Mouse (Mus musculus): ENCODE data around the gene Uba7. TPM values are rescaled to one million over a fixed set of nuclear protein-coding genes. Genes with fewer than 3 reads are reported as not detected.

Uba7 gene
- polyA plus RNA-seq, 1 experiment, result 43.0 TPM

DNA sequence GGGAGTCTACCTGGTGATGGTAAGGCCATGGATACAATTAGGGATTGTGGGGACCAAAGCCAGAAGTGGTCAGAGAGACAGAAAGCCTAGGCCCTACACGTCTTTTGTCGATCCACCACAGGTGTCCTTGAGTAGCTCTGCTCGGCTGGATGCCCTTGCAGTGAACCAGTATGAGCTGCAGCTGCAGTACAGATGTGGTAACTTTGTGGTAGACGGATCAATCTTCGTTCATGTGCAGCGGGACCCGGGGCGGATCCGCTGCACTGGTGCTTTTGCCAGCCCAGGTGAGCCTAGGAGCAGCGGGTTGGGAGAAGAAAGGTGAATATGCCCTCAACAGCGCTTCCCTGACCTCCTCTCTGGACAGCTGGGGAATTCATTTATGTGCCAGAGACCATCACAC is 17.7 kb downstream of the Uba7 start:
- no peaks in the 10 kb centered on the region for H3K4me1 ChIP-seq (ENCODE audit: control insufficient read depth, insufficient read depth, low read length)
- 94% methylated on average over 11 of the region's 11 CpGs for WGBS
- DNase-seq, result no peak
- no peak overlapping the region for H3K27ac ChIP-seq (ENCODE audit: insufficient read depth, low read depth, low read length)
- H3K27me3 ChIP-seq (replicated peaks; ENCODE audit: control insufficient read depth, insufficient read depth, low read length), result no peaks in the 10 kb centered on the region
- TF ChIP-seq CTCF (conservative IDR thresholded peaks at IDR 0.05; ENCODE audit: insufficient read depth, insufficient read length, low read depth, low read length) (no peak), POLR2A (IDR thresholded peaks at IDR 0.05; ENCODE audit: low read depth, low read length) (no peak)
- H3K36me3 ChIP-seq (ENCODE audit: control insufficient read depth, insufficient read depth, low read length), result no peaks in the 10 kb centered on the region
- H3K4me3 ChIP-seq (ENCODE audit: insufficient read depth, low read depth, low read length), result no peak overlapping the region

DNA sequence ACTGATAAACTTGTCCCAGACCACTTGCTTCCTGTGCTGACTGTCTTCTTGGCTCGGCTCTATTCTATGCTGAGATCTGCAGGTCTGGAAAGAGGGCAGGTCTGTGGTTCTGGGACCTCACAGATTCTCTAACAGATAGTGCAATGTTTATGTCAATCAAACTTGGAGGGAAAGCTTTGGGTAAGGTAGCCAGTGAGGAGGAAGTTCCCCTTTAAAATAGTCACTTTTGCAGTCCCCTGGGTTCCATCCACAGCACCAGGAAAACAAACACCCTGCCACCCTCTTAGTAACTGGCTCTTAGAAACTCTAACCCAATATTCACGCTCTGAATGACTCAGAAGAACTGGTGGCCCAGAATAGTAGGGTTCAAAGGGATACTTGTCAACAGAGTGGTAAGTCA is 19.2 kb downstream of the Uba7 start:
- H3K27ac ChIP-seq (ENCODE audit: insufficient read depth, low read depth, low read length), result no peak overlapping the region
- no peaks in the 10 kb centered on the region for H3K4me1 ChIP-seq (ENCODE audit: control insufficient read depth, insufficient read depth, low read length)
- H3K27me3 ChIP-seq (replicated peaks; ENCODE audit: control insufficient read depth, insufficient read depth, low read length), result no peaks in the 10 kb centered on the region
- TF ChIP-seq POLR2A (IDR thresholded peaks at IDR 0.05; ENCODE audit: low read depth, low read length), result no peak
- TF ChIP-seq CTCF (conservative IDR thresholded peaks at IDR 0.05; ENCODE audit: insufficient read depth, insufficient read length, low read depth, low read length), result no peak
- 53% methylated on average over 2 of the region's 2 CpGs for WGBS
- H3K36me3 ChIP-seq (ENCODE audit: control insufficient read depth, insufficient read depth, low read length), result no peaks in the 10 kb centered on the region
- no peak overlapping the region for H3K4me3 ChIP-seq (ENCODE audit: insufficient read depth, low read depth, low read length)
- DNase-seq, result no peak

DNA sequence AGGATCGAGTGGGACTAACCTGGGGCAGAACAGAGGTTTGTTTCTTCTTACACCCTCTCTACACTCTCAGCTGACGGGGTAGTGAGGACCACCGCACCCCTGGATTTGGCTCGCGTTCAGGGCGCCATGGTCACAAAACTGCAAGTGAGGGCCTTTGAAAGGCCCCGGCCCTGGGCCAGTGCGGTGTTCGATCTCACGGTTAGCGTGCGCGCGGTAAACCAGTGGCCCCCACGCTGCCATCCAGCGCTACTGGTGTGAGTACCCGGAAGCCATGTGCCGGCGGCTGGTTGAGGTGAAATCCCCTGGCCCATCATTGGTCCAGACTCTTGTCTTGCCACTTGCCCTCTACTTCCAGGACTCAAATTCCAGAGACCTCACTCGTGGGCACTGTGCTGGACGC is 20.2 kb downstream of the Uba7 start:
- Histone ChIP-seq H3K27ac (ENCODE audit: insufficient read depth, low read depth, low read length) (no peak overlapping the region), H3K4me1 (ENCODE audit: control insufficient read depth, insufficient read depth, low read length) (no peaks in the 10 kb centered on the region), H3K4me3 (ENCODE audit: insufficient read depth, low read depth, low read length) (no peak overlapping the region), H3K27me3 (replicated peaks; ENCODE audit: control insufficient read depth, insufficient read depth, low read length) (no peaks in the 10 kb centered on the region), H3K36me3 (ENCODE audit: control insufficient read depth, insufficient read depth, low read length) (no peaks in the 10 kb centered on the region)
- DNase-seq, result no peak
- 92% methylated on average over 21 of the region's 21 CpGs for WGBS
- TF ChIP-seq POLR2A (IDR thresholded peaks at IDR 0.05; ENCODE audit: low read depth, low read length) (no peak), CTCF (conservative IDR thresholded peaks at IDR 0.05; ENCODE audit: insufficient read depth, insufficient read length, low read depth, low read length) (no peak)

DNA sequence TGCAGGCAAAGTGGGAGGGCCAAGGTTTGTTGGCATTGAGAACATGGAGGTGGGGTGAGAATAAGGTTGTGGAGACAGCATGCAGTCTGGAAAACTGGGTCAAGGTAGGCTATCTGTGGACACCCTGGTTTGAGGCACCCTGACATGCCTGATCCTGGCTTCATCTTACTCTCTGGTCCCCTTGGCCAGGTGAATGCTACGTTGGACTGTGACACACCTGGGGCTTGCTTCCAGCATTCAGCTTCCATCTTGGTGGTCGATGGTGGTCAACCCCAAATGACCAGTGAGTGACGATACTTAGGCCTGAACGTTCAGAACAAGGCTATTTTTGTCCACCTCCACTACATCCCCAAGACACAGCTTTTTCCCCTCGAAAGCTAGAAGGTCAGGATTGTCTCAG is 20.7 kb downstream of the Uba7 start, which contains the start of gene Gm20662:
Gm20662 (plus strand) TSS at position 301 of the 400 bp plus-strand sequence.
- DNase-seq, result no peak
- TF ChIP-seq POLR2A (IDR thresholded peaks at IDR 0.05; ENCODE audit: low read depth, low read length) (no peak), CTCF (conservative IDR thresholded peaks at IDR 0.05; ENCODE audit: insufficient read depth, insufficient read length, low read depth, low read length) (no peak)
- Histone ChIP-seq H3K36me3 (ENCODE audit: control insufficient read depth, insufficient read depth, low read length) (no peaks in the 10 kb centered on the region), H3K27ac (ENCODE audit: insufficient read depth, low read depth, low read length) (no peak within 1 kb of the TSS), H3K4me1 (ENCODE audit: control insufficient read depth, insufficient read depth, low read length) (no peaks in the 10 kb centered on the region), H3K4me3 (ENCODE audit: insufficient read depth, low read depth, low read length) (no peak within 1 kb of the TSS), H3K27me3 (replicated peaks; ENCODE audit: control insufficient read depth, insufficient read depth, low read length) (no peaks in the 10 kb centered on the region)
- WGBS, result 96% methylated on average over 5 of the region's 5 CpGs

DNA sequence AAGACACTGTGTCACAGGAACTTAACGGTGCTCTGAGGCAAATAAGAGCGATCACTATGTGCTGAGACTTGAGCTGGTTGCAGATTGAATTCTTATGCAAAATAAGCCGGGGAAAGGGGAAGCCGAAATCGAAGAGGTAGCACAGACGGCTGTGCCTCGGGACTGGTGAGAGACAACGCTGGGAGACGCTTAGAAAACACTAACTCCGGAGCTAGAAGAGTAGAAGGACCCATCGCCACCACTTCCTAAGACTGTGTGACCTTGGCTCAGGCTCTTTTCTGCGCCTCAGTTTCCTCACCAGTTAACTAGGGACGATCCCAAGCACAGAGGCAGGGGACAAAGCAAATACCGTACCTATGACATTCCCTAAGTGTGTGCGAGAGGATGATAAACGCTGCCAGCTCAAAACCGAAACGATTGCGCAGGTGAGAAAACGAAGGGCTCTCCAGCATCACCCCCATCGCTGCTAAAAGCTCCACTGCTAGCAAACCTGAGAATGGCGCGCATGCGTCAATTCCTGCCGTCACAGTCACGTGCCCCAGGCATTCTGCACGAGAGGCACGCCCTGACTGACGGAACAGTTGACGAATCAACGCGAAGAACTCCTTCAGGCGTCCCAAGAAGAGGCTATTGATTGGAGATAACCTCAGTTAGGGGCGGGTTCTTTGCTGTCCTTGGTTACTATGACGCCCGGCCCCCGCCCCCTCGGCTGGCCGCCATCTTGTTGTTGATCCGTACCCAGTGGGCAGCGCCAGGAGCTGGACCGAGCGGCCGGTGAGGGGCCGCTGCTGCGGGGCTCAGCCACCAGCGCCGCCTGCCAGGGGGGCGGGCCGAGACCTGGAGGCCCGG is 26.8 kb downstream of the Uba7 start, which contains the start of gene Ip6k1:
Ip6k1 (plus strand) TSS at position 580 of the 849 bp plus-strand sequence.
- H3K27ac ChIP-seq (ENCODE audit: insufficient read depth, low read depth, low read length), result peak within 1 kb of the TSS; percentile 82
- peak; percentile 100 for DNase-seq
- H3K4me3 ChIP-seq (ENCODE audit: insufficient read depth, low read depth, low read length), result peak within 1 kb of the TSS; percentile 89
- H3K4me1 ChIP-seq (ENCODE audit: control insufficient read depth, insufficient read depth, low read length), result peaks cover 12% of the 10 kb centered on the region; the same call in 1 of the 2 replicates
- no peaks in the 10 kb centered on the region for H3K27me3 ChIP-seq (replicated peaks; ENCODE audit: control insufficient read depth, insufficient read depth, low read length)
- WGBS, result under 1% methylated on average over 51 of the region's 51 CpGs
- no peaks in the 10 kb centered on the region for H3K36me3 ChIP-seq (ENCODE audit: control insufficient read depth, insufficient read depth, low read length)
- TF ChIP-seq POLR2A (IDR thresholded peaks at IDR 0.05; ENCODE audit: low read depth, low read length), result peak; percentile 85
- TF ChIP-seq CTCF (conservative IDR thresholded peaks at IDR 0.05; ENCODE audit: insufficient read depth, insufficient read length, low read depth, low read length), result no peak

DNA sequence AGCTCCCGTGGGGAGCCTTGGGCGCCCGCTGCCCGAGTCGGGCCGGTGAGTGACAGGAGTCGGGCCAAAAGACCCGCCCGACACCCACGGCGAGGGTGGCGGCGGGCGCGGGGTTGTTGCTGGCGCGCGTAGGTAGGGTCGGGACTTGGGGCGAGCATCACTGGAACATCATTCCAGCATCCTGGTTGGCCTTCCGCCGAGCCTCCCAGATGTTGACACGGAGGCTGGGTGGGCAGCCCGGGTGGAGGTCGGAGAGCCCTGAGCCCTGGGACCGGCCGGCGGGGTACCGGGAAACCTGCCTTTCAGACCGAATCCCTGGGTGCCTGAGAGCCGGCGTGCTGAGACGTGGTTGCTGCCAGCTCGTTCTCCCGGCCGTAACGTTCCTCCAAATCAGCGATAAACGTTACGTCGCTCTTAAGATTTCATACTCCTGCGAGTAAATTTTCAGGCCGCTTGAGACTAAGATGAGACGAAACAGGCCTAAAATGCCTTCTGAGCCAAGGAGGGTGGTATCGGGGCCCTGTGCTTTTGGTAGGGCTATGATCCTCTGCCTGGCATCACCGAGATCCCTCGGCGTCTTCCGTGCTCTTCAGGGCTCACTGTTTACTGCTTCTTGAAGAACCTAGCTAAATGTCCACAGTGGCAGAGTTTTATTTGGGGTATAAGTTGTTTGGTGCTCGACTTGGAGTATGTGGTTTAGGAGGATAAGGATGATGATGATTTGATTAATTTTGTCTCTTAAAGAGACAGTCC is 27.6 kb downstream of the Uba7 start:
- Histone ChIP-seq H3K36me3 (ENCODE audit: control insufficient read depth, insufficient read depth, low read length) (no peaks in the 10 kb centered on the region), H3K27me3 (replicated peaks; ENCODE audit: control insufficient read depth, insufficient read depth, low read length) (no peaks in the 10 kb centered on the region), H3K4me3 (ENCODE audit: insufficient read depth, low read depth, low read length) (peak overlapping the region; percentile 89), H3K4me1 (ENCODE audit: control insufficient read depth, insufficient read depth, low read length) (peaks cover 12% of the 10 kb centered on the region; the same call in 1 of the 2 replicates), H3K27ac (ENCODE audit: insufficient read depth, low read depth, low read length) (peak overlapping the region; percentile 82)
- TF ChIP-seq POLR2A (IDR thresholded peaks at IDR 0.05; ENCODE audit: low read depth, low read length) (no peak), CTCF (conservative IDR thresholded peaks at IDR 0.05; ENCODE audit: insufficient read depth, insufficient read length, low read depth, low read length) (no peak)
- DNase-seq, result no peak
- WGBS, result under 1% methylated on average over 50 of the region's 50 CpGs

DNA sequence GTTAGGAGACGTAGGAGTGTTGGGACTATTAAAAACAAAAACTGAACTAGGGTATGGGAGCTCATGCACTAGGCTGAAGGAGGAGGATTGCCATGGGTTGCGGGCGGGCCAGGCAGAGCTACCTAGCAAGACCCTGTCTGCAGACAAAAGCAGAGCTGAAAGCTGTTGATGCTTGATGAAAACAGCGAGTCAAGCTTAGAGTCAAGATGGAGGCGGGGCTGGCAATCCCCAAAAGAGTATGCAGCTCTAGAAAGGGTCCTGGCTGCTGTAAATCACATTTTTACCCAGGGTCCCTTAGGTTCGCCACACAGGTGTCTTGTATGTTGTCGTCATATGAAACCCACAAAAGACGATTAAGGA is 28.2 kb downstream of the Uba7 start:
- Histone ChIP-seq H3K4me1 (ENCODE audit: control insufficient read depth, insufficient read depth, low read length) (peaks cover 12% of the 10 kb centered on the region; the same call in 1 of the 2 replicates), H3K27ac (ENCODE audit: insufficient read depth, low read depth, low read length) (peak overlapping the region; percentile 82), H3K27me3 (replicated peaks; ENCODE audit: control insufficient read depth, insufficient read depth, low read length) (no peaks in the 10 kb centered on the region), H3K4me3 (ENCODE audit: insufficient read depth, low read depth, low read length) (peak overlapping the region; percentile 89), H3K36me3 (ENCODE audit: control insufficient read depth, insufficient read depth, low read length) (no peaks in the 10 kb centered on the region)
- WGBS, result 6% methylated on average over 8 of the region's 8 CpGs
- DNase-seq, result no peak
- no peak for TF ChIP-seq POLR2A (IDR thresholded peaks at IDR 0.05; ENCODE audit: low read depth, low read length)
- no peak for TF ChIP-seq CTCF (conservative IDR thresholded peaks at IDR 0.05; ENCODE audit: insufficient read depth, insufficient read length, low read depth, low read length)

Measured in kidney, adult 2 months (tissue).